Mouse (Mus musculus) stomach, postnatal 0 days (tissue): ENCODE measurements around the gene Nedd9. TPM values are rescaled to one million over a fixed set of nuclear protein-coding genes. Genes with fewer than 3 reads are reported as not detected.

Source experiments
- ATAC-seq: fragments of 200-750 bp; cut with Nextera tagmentation; 2 replicates; pipeline ENCODE4 v1.8.0; 2017; ENCODE audit not compliant: low FRiP score, low TSS enrichment
- DNase-seq: peaks from one replicate; pipeline ENCODE4 v3.0.0-alpha.2; 2016; ENCODE audit warnings: low spot score
- H3K27ac ChIP-seq: fragments of 300-500 bp; sonication (generic); replicated peaks from 2 replicates; pipeline ENCODE4 v1.5.1; 2014; ENCODE audit warnings: mild to moderate bottlenecking, control low read depth
- H3K27me3 ChIP-seq: fragments of 300-500 bp; sonication (generic); 2 replicates; pipeline ENCODE4 v1.6.1; 2014; ENCODE audit warnings: low read length; ENCODE audit not compliant: control insufficient read depth, insufficient read depth
- H3K36me3 ChIP-seq: fragments of 300-500 bp; sonication (generic); 2 replicates; pipeline ENCODE4 v1.6.1; 2014; ENCODE audit warnings: low read length, mixed read lengths; ENCODE audit not compliant: control insufficient read depth, insufficient read depth
- H3K4me1 ChIP-seq: fragments of 300-500 bp; sonication (generic); replicated peaks from 2 replicates; pipeline ENCODE4 v1.6.1; 2014; ENCODE audit warnings: antibody characterized with exemption; ENCODE audit not compliant: control insufficient read depth, insufficient read depth
- H3K4me2 ChIP-seq: fragments of 300-500 bp; sonication (generic); replicated peaks from 2 replicates; pipeline ENCODE4 v1.6.1; 2014; ENCODE audit warnings: low read depth, mild to moderate bottlenecking, control low read depth, moderate library complexity
- H3K4me3 ChIP-seq: fragments of 300-500 bp; sonication (generic); 2 replicates; pipeline ENCODE4 v1.5.1; 2014; ENCODE audit warnings: low read depth, low read length, control low read depth
- H3K9ac ChIP-seq: fragments of 300-500 bp; sonication (generic); 2 replicates; pipeline ENCODE4 v1.6.1; 2014; ENCODE audit warnings: mild to moderate bottlenecking, low read length, control low read depth, mixed read lengths
- H3K9me3 ChIP-seq: fragments of 300-500 bp; sonication (generic); 2 replicates; pipeline ENCODE4 v1.6.1; 2016; ENCODE audit warnings: low read length; ENCODE audit not compliant: control insufficient read depth
- CTCF ChIP-seq: IDR thresholded peaks from 2 replicates; pipeline ENCODE4 v1.5.1; 2016; ENCODE audit warnings: antibody characterized with exemption, low read depth, mild to moderate bottlenecking, moderate library complexity
- EP300 ChIP-seq: optimal IDR thresholded peaks from 2 replicates; pipeline ENCODE3; 2016; ENCODE audit warnings: antibody characterized with exemption
- WGBS: fragments of 180-500 bp; shearing (Covaris S2); extraction: QIAGEN DNeasy Blood & Tissue Kit; methylation state at CpG from one replicate; pipeline ENCODE4 v1.1.7; 2014; 5-methylcytosine and 5-hydroxymethylcytosine counted together
- polyA plus RNA-seq: library from polyadenylated mRNA; unstranded; fragments of >200 nt; fragmentation: Nextera tagmentation; extraction: Ambion mirVana; gene quantifications from 2 replicates; pipeline ENCODE4 v1.2.1, GENCODE M21; 2015

The Nedd9 gene
- polyA plus RNA-seq, 1 experiment from 2014 or later, result 17.1 TPM

- no peak for ATAC-seq
- Histone ChIP-seq H3K36me3 (no peaks in the 10 kb centered on the region), H3K9me3 (no peaks in the 10 kb centered on the region), H3K9ac (no peak overlapping the region), H3K4me2 (no peak overlapping the region; the same call in 1 of the 2 replicates), H3K27me3 (no peaks in the 10 kb centered on the region), H3K4me1 (0 out of 2 replicates have a peak, but pooled peaks cover 10% of the 10 kb centered on the region), H3K27ac (no peak overlapping the region), H3K4me3 (no peak overlapping the region)
- no peak for DNase-seq
- 12% methylated on average over 5 of the region's 5 CpGs for WGBS
- no peak for TF ChIP-seq CTCF
- no peak for TF ChIP-seq EP300
Measured at GRCm38 (mm10) chr13:41352352-41352751, 134.8 kb downstream of the Nedd9 start.

- Histone ChIP-seq H3K9me3 (no peaks in the 10 kb centered on the region), H3K9ac (no peak overlapping the region), H3K4me1 (0 out of 2 replicates have a peak, but pooled peaks cover 7% of the 10 kb centered on the region), H3K4me2 (no peak overlapping the region), H3K27me3 (no peaks in the 10 kb centered on the region), H3K36me3 (no peaks in the 10 kb centered on the region), H3K4me3 (no peak overlapping the region), H3K27ac (no peak overlapping the region)
- DNase-seq (no peak), ATAC-seq (no peak)
- TF ChIP-seq EP300, result no peak
- no peak for TF ChIP-seq CTCF
- WGBS, result 73% methylated on average over 3 of the region's 3 CpGs
Measured at GRCm38 (mm10) chr13:41350589-41350988, 136.6 kb downstream of the Nedd9 start.

- no peaks in the 10 kb centered on the region for H3K27me3 ChIP-seq
- no peak for ATAC-seq
Measured at GRCm38 (mm10) chr13:41349770-41350169, 137.4 kb downstream of the Nedd9 start.

GRCm38 (mm10) chr13:41345756-41346155 is 141.4 kb downstream of the Nedd9 start:
- DNase-seq (no peak), ATAC-seq (no peak)
- Histone ChIP-seq H3K27ac (peak overlapping the region; percentile 40), H3K4me1 (peaks cover 5% of the 10 kb centered on the region; the same call in 1 of the 2 replicates), H3K4me2 (no peak overlapping the region), H3K4me3 (no peak overlapping the region), H3K27me3 (no peaks in the 10 kb centered on the region), H3K36me3 (no peaks in the 10 kb centered on the region), H3K9ac (no peak overlapping the region), H3K9me3 (no peaks in the 10 kb centered on the region)
- TF ChIP-seq EP300, result no peak
- WGBS, result 70% methylated on average over 7 of the region's 7 CpGs

More at GRCm38 (mm10) chr13:41349770-41350169, 137.4 kb downstream of the Nedd9 start:
- H3K4me1 ChIP-seq, result 0 out of 2 replicates have a peak, but pooled peaks cover 4% of the 10 kb centered on the region
- H3K9ac ChIP-seq, result no peak overlapping the region
- no peaks in the 10 kb centered on the region for H3K36me3 ChIP-seq
- H3K4me2 ChIP-seq, result no peak overlapping the region
- H3K9me3 ChIP-seq, result no peaks in the 10 kb centered on the region
- no peak overlapping the region for H3K27ac ChIP-seq
- TF ChIP-seq CTCF (no peak), EP300 (no peak)
- WGBS, result 53% methylated on average over 4 of the region's 4 CpGs
- DNase-seq, result no peak
- no peak overlapping the region for H3K4me3 ChIP-seq

GRCm38 (mm10) chr13:41345306-41345705 is 141.9 kb downstream of the Nedd9 start:
- no peaks in the 10 kb centered on the region for H3K36me3 ChIP-seq
- H3K4me2 ChIP-seq, result no peak overlapping the region
- H3K4me3 ChIP-seq, result no peak overlapping the region
- peaks cover 5% of the 10 kb centered on the region; the same call in 1 of the 2 replicates for H3K4me1 ChIP-seq
- H3K27me3 ChIP-seq, result no peaks in the 10 kb centered on the region
- 52% methylated on average over 6 of the region's 6 CpGs for WGBS
- H3K27ac ChIP-seq, result peak overlapping the region; percentile 40
- H3K9me3 ChIP-seq, result no peaks in the 10 kb centered on the region
- H3K9ac ChIP-seq, result no peak overlapping the region
- ATAC-seq (peak; percentile 24; the same call in 1 of the 2 replicates), DNase-seq (peak; percentile 42)
- no peak for TF ChIP-seq EP300
- TF ChIP-seq CTCF, result no peak

DNA sequence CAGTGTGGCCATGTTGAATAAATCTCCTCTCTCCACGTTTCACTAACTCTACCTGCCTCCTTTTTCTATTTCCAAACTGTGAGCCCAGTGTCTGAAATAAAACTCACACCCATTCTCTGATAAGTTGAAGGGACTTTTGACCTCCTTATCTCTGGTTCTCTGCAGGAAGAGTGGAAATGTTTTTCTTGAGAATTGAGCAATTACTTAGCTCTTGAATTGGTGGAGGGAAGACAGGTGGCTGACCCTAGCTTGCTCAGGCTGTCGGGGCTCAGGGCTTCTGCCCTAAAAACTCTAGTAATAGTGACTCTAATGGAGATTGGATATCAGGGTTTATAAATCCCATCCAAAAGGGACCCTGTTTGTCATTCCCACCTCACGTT is 143.3 kb downstream of the Nedd9 start:
- Histone ChIP-seq H3K4me2 (0 out of 2 replicates have a peak overlapping the region, but pooled peaks have one; percentile 3), H3K4me3 (no peak overlapping the region), H3K27ac (peak overlapping the region; percentile 70), H3K9me3 (no peaks in the 10 kb centered on the region), H3K36me3 (no peaks in the 10 kb centered on the region), H3K27me3 (no peaks in the 10 kb centered on the region), H3K9ac (no peak overlapping the region), H3K4me1 (peaks cover 2% of the 10 kb centered on the region)
- ATAC-seq (no peak), DNase-seq (no peak)
- TF ChIP-seq CTCF (no peak), EP300 (no peak)
- WGBS, result 45% methylated on average over 3 of the region's 3 CpGs
